Mouse (Mus musculus) liver, postnatal 0 days (tissue): Measurements from ENCODE around the gene Wnt7b. TPM values are rescaled to one million over a fixed set of nuclear protein-coding genes. Genes with fewer than 3 reads are reported as not detected.

ENCODE experiments used
- ATAC-seq: fragments of 200-750 bp; cut with Nextera tagmentation; 2 replicates; pipeline ENCODE4 v1.8.0; 2017; ENCODE audit warnings: mild to moderate bottlenecking, moderate library complexity
- DNase-seq: peaks from one replicate; pipeline ENCODE4 v3.0.0-alpha.2; 2016
- H3K27ac ChIP-seq: fragments of 300-500 bp; sonication (generic); 2 replicates; pipeline ENCODE4 v1.5.1; 2014; ENCODE audit warnings: antibody characterized with exemption, moderate library complexity, mild to moderate bottlenecking, low read depth
- H3K27me3 ChIP-seq: fragments of 300-500 bp; sonication (generic); 2 replicates; pipeline ENCODE4 v1.6.1; 2014; ENCODE audit warnings: low read length, control low read depth, mixed read lengths; ENCODE audit not compliant: insufficient read depth
- H3K36me3 ChIP-seq: fragments of 300-500 bp; sonication (generic); replicated peaks from 2 replicates; pipeline ENCODE4 v1.6.1; 2014; ENCODE audit warnings: mild to moderate bottlenecking, control low read depth, low read length, moderate library complexity, mixed read lengths; ENCODE audit not compliant: insufficient read depth
- H3K4me1 ChIP-seq: fragments of 300-500 bp; sonication (generic); 2 replicates; pipeline ENCODE4 v1.6.1; 2014; ENCODE audit warnings: antibody characterized with exemption, mild to moderate bottlenecking, control low read depth; ENCODE audit not compliant: insufficient read depth
- H3K4me2 ChIP-seq: fragments of 300-500 bp; sonication (generic); 2 replicates; pipeline ENCODE4 v1.6.1; 2014; ENCODE audit warnings: low read depth, mild to moderate bottlenecking, low read length, moderate library complexity, mixed read lengths
- H3K4me3 ChIP-seq: fragments of 300-500 bp; sonication (generic); 2 replicates; pipeline ENCODE4 v1.5.1; 2014; ENCODE audit warnings: low read depth, low read length
- H3K9ac ChIP-seq: fragments of 300-500 bp; sonication (generic); replicated peaks from 2 replicates; pipeline ENCODE4 v1.6.1; 2014; ENCODE audit warnings: mild to moderate bottlenecking, moderate library complexity
- H3K9me3 ChIP-seq: fragments of 300-500 bp; sonication (generic); 2 replicates; pipeline ENCODE4 v1.6.1; 2016; ENCODE audit warnings: mild to moderate bottlenecking, control low read depth, low read length, mixed read lengths
- CTCF ChIP-seq: sonication (generic); IDR thresholded peaks from 2 replicates; pipeline ENCODE4 v1.5.1; 2016; ENCODE audit warnings: antibody characterized with exemption, low read depth
- EP300 ChIP-seq: IDR thresholded peaks from 2 replicates; pipeline ENCODE4 v1.6.1; 2016; ENCODE audit warnings: antibody characterized with exemption, low read depth, mild to moderate bottlenecking
- WGBS: fragments of 180-500 bp; shearing (Covaris S2); extraction: QIAGEN DNeasy Blood & Tissue Kit; methylation state at CpG from one replicate; pipeline ENCODE4 v1.1.7; 2014; ENCODE audit not compliant: insufficient replicate concordance; 5-methylcytosine and 5-hydroxymethylcytosine counted together
- polyA plus RNA-seq: library from polyadenylated mRNA; unstranded; fragments of >200 nt; fragmentation: Nextera tagmentation; extraction: Ambion mirVana; gene quantifications from 2 replicates; pipeline ENCODE4 v1.2.1, GENCODE M21; 2015

Gene Wnt7b
- 0.05 and 0.09 TPM in 2 replicates for polyA plus RNA-seq

- H3K9ac ChIP-seq, result no peak within 1 kb of the TSS
- peak within 1 kb of the TSS; percentile 63 for H3K4me2 ChIP-seq
- WGBS, result 4% methylated on average over 19 of the region's 19 CpGs
- no peaks in the 10 kb centered on the region for H3K36me3 ChIP-seq
- peaks cover 71% of the 10 kb centered on the region for H3K27me3 ChIP-seq
- H3K9me3 ChIP-seq, result no peaks in the 10 kb centered on the region
- TF ChIP-seq EP300, result no peak
- no peak for TF ChIP-seq CTCF
- H3K27ac ChIP-seq, result no peak within 1 kb of the TSS
- peak within 1 kb of the TSS; percentile 36 for H3K4me3 ChIP-seq
- no peaks in the 10 kb centered on the region for H3K4me1 ChIP-seq
- ATAC-seq (no peak), DNase-seq (no peak)
These were observed at the start of gene Wnt7b for GRCm38 (mm10) chr15:85582356-85582910. Gene Wnt7b, minus strand, starts transcription at chr15:85582473.

GRCm38 (mm10) chr15:85631591-85631990, 49.3 kb upstream of the Wnt7b start:
- H3K36me3 ChIP-seq, result no peaks in the 10 kb centered on the region
- H3K27me3 ChIP-seq, result peaks cover 10% of the 10 kb centered on the region
- no peak for ATAC-seq
- TF ChIP-seq EP300 (no peak), CTCF (no peak)
- DNase-seq, result no peak
- H3K9ac ChIP-seq, result no peak overlapping the region
- H3K4me2 ChIP-seq, result no peak overlapping the region
- peaks cover 6% of the 10 kb centered on the region for H3K4me1 ChIP-seq
- no peaks in the 10 kb centered on the region for H3K9me3 ChIP-seq
- no peak overlapping the region for H3K4me3 ChIP-seq
- 74% methylated on average over 2 of the region's 2 CpGs for WGBS
- no peak overlapping the region for H3K27ac ChIP-seq

- no peaks in the 10 kb centered on the region for H3K36me3 ChIP-seq
- TF ChIP-seq EP300 (no peak), CTCF (no peak)
- H3K27ac ChIP-seq, result no peak overlapping the region
- H3K27me3 ChIP-seq, result peaks cover 26% of the 10 kb centered on the region
- H3K4me3 ChIP-seq, result no peak overlapping the region
- no peak for DNase-seq
- no peaks in the 10 kb centered on the region for H3K9me3 ChIP-seq
- H3K4me1 ChIP-seq, result peaks cover 2% of the 10 kb centered on the region
- H3K4me2 ChIP-seq, result no peak overlapping the region
- no peak overlapping the region for H3K9ac ChIP-seq
- 62% methylated on average over 7 of the region's 7 CpGs for WGBS
- no peak for ATAC-seq
These were observed 47.8 kb upstream of the Wnt7b start for GRCm38 (mm10) chr15:85629924-85630545.

GRCm38 (mm10) chr15:85625666-85626279, 43.5 kb upstream of the Wnt7b start:
- Histone ChIP-seq H3K4me3 (peak overlapping the region; percentile 34), H3K9ac (peak overlapping the region; percentile 30), H3K27ac (no peak overlapping the region), H3K9me3 (no peaks in the 10 kb centered on the region), H3K27me3 (peaks cover 50% of the 10 kb centered on the region), H3K36me3 (no peaks in the 10 kb centered on the region), H3K4me1 (no peaks in the 10 kb centered on the region), H3K4me2 (peak overlapping the region; percentile 70)
- TF ChIP-seq EP300 (no peak), CTCF (no peak)
- peak; percentile 57; the same call in 1 of the 2 replicates for ATAC-seq
- peak; percentile 34 for DNase-seq
- WGBS, result 5% methylated on average over 61 of the region's 68 CpGs

GRCm38 (mm10) chr15:85622213-85622612, 39.9 kb upstream of the Wnt7b start:
- no peaks in the 10 kb centered on the region for H3K36me3 ChIP-seq
- no peak overlapping the region for H3K27ac ChIP-seq
- WGBS, result 71% methylated on average over 13 of the region's 13 CpGs
- no peaks in the 10 kb centered on the region for H3K9me3 ChIP-seq
- ATAC-seq (no peak), DNase-seq (no peak)
- H3K4me3 ChIP-seq, result no peak overlapping the region
- TF ChIP-seq CTCF (no peak), EP300 (no peak)
- no peak overlapping the region for H3K4me2 ChIP-seq
- no peaks in the 10 kb centered on the region for H3K4me1 ChIP-seq
- H3K9ac ChIP-seq, result no peak overlapping the region
- peaks cover 48% of the 10 kb centered on the region for H3K27me3 ChIP-seq

GRCm38 (mm10) chr15:85615537-85616100, 33.3 kb upstream of the Wnt7b start:
- no peak for TF ChIP-seq EP300
- TF ChIP-seq CTCF, result no peak
- Histone ChIP-seq H3K27me3 (peaks cover 14% of the 10 kb centered on the region), H3K9me3 (no peaks in the 10 kb centered on the region), H3K27ac (no peak overlapping the region), H3K4me2 (no peak overlapping the region), H3K4me1 (no peaks in the 10 kb centered on the region; the same call in 1 of the 2 replicates), H3K9ac (no peak overlapping the region), H3K4me3 (no peak overlapping the region), H3K36me3 (no peaks in the 10 kb centered on the region)
- ATAC-seq (no peak), DNase-seq (no peak)
- 17% methylated on average over 20 of the region's 21 CpGs for WGBS
